Mouse (Mus musculus): ENCODE data around the gene Col15a1.

- no peak for TF ChIP-seq CTCF (IDR thresholded peaks at IDR 0.05; ENCODE audit: low read depth, low read length)
- no peak for TF ChIP-seq POLR2A (IDR thresholded peaks at IDR 0.05; ENCODE audit: insufficient read depth, low read length)
- no peak for TF ChIP-seq EP300 (IDR thresholded peaks at IDR 0.05; ENCODE audit: insufficient read depth, low read depth, low read length)
These were observed 37.7 kb downstream of the Col15a1 start for GRCm38 (mm10) chr4:47245621-47246020.
